9 mouse cellular contexts compared by ENCODE assay signal in the genomic region with DNA sequence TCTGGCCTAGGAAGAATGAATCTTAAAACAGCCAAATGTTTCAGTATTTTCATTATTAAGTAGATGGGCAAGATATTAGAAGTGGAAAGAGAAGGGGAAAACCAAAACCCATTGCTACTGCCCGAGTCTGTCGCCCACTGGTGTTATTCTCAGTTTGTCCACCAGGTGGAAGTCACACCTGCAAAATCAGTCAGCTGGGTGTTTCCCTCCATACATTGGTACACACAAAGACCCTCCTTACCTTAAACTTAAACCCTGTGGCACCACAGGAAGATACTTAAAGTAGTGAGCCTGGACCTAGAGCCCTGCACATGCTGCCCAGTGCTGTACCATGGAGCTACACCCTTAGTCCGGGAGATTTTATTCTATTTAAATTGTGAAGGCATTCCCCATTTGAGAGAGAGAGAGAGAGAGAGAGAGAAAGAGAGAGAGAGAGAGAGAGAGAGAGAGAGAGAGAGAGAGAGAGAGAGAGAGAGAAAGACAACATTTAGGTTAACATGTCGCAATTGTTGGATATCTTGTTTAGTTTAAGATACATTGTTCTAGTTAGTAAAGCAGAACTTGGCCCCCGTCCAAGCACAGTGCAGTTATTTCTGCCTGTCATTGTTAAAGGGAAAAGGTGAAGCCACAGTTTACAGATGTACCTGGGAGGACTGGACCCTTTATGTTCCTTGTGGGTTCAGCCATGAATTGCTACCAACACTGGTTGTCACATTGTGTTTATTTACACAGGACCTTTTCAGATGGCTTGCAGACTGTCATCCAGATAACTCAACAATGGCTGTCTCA. TPM values are rescaled to one million over a fixed set of nuclear protein-coding genes. Genes with fewer than 3 reads are reported as not detected.
A peak's percentile ranks its signal among the peaks of the same experiment; 100 is the strongest.
DNase-seq lines count a peak whose midpoint lies in the region; ATAC-seq and TF ChIP-seq lines count a peak whose summit lies in the region.
"Had no signal": no experiment of that assay in that cellular context is flagged by ENCODE, and none has a peak within 500 bp of the region (broad histone marks: within the 10 kb centered on the region; RNA-seq: fewer than 3 reads in every experiment).

No protein-coding gene starts in this region.

- peak; percentile 93 for TF ChIP-seq CTCF in stomach, postnatal 0 days (IDR thresholded peaks at IDR 0.05; ENCODE audit: low read depth)

- 31% methylated on average over 5 of the region's 5 CpGs for WGBS in heart, embryonic 14.5 days
- WGBS in midbrain, embryonic 11.5 days, result 44% methylated on average over 5 of the region's 5 CpGs
- 17% methylated on average over 5 of the region's 5 CpGs for WGBS in stomach, postnatal 0 days

- no peaks in the 10 kb centered on the region for H3K36me3 ChIP-seq in heart, embryonic 14.5 days (ENCODE audit: control insufficient read depth, insufficient read depth, low read length)
- H3K36me3 ChIP-seq in midbrain, embryonic 11.5 days (ENCODE audit: control insufficient read depth, insufficient read depth, low read length), result no peaks in the 10 kb centered on the region; the same call in 1 of the 2 replicates
- no peaks in the 10 kb centered on the region for H3K36me3 ChIP-seq in stomach, postnatal 0 days (ENCODE audit: control insufficient read depth, insufficient read depth, low read length)
- H3K36me3 ChIP-seq: neural tube, embryonic 12.5 days had no signal

- peaks cover 32 to 42% of the 10 kb centered on the region in 2 experiments for H3K4me1 ChIP-seq in heart, embryonic 14.5 days (ENCODE audit: control insufficient read depth in 2 of 2, insufficient read depth in 2 of 2, low read length in 2 of 2)
- H3K4me1 ChIP-seq in midbrain, embryonic 11.5 days (ENCODE audit: control insufficient read depth, insufficient read depth, low read length), result peaks cover 6% of the 10 kb centered on the region; the same call in 1 of the 2 replicates
- H3K4me1 ChIP-seq in stomach, postnatal 0 days (replicated peaks; ENCODE audit: control insufficient read depth, insufficient read depth), result peaks cover 7% of the 10 kb centered on the region

- TF ChIP-seq EP300 in stomach, postnatal 0 days (optimal IDR thresholded peaks at IDR 0.05), result no peak

- H3K9ac ChIP-seq in heart, embryonic 14.5 days (ENCODE audit: low read length), result no peak overlapping the region
- H3K9ac ChIP-seq in midbrain, embryonic 11.5 days (ENCODE audit: low read length), result no peak overlapping the region
- no peak overlapping the region for H3K9ac ChIP-seq in stomach, postnatal 0 days (ENCODE audit: low read length)
- H3K9ac ChIP-seq: neural tube, embryonic 12.5 days had no signal

- H3K4me2 ChIP-seq in heart, embryonic 14.5 days (ENCODE audit: low read length), result no peak overlapping the region
- H3K4me2 ChIP-seq in midbrain, embryonic 11.5 days, result no peak overlapping the region
- no peak overlapping the region for H3K4me2 ChIP-seq in stomach, postnatal 0 days (replicated peaks; ENCODE audit: low read depth)
- H3K4me2 ChIP-seq: neural tube, embryonic 12.5 days had no signal

- peak; percentile 79 to 82 for DNase-seq in left cerebral cortex, adult 18-20 months (ENCODE audit: low spot score in 2 of 2)
- no peak for DNase-seq in left cerebral cortex, adult 11 months (ENCODE audit: low spot score)
- peak; percentile 83 for DNase-seq in adipocyte (ENCODE audit: low spot score)
- DNase-seq in embryo, embryonic 11.5 days (ENCODE audit: low read depth, low spot score), result peak; percentile 63
- peak; percentile 65 to 82 for DNase-seq in layer of hippocampus, postnatal 25 days (ENCODE audit: extremely low spot score in 1 of 2, low spot score in 1 of 2)
- DNase-seq in midbrain, embryonic 11.5 days (ENCODE audit: low spot score, missing footprints), result peak; percentile 94
- DNase-seq in stomach, postnatal 0 days (ENCODE audit: low spot score), result peak; percentile 71

- H3K27me3 ChIP-seq in heart, embryonic 14.5 days (ENCODE audit: control insufficient read depth, insufficient read depth, low read length), result no peaks in the 10 kb centered on the region
- no peaks in the 10 kb centered on the region for H3K27me3 ChIP-seq in midbrain, embryonic 11.5 days (ENCODE audit: control insufficient read depth, insufficient read depth, low read length)
- H3K27me3 ChIP-seq in stomach, postnatal 0 days (ENCODE audit: control insufficient read depth, insufficient read depth, low read length), result no peaks in the 10 kb centered on the region
- H3K27me3 ChIP-seq: neural tube, embryonic 12.5 days had no signal

- no peak overlapping the region for H3K4me3 ChIP-seq in heart, embryonic 14.5 days (ENCODE audit: control insufficient read depth in 1 of 2, insufficient read depth in 1 of 2, low read depth in 1 of 2, low read length in 2 of 2)
- no peak overlapping the region for H3K4me3 ChIP-seq in midbrain, embryonic 11.5 days (ENCODE audit: low read depth, low read length)
- no peak overlapping the region for H3K4me3 ChIP-seq in stomach, postnatal 0 days (ENCODE audit: low read depth, low read length)
- H3K4me3 ChIP-seq: neural tube, embryonic 12.5 days had no signal

- peak overlapping the region; percentile 12 to 95; a peak in 2 of 4 replicates for H3K27ac ChIP-seq in heart, embryonic 14.5 days (replicated peaks in 1 of 2; ENCODE audit: control insufficient read depth in 1 of 2, insufficient read depth in 1 of 2, low read depth in 2 of 2, low read length in 2 of 2)
- H3K27ac ChIP-seq in midbrain, embryonic 11.5 days (ENCODE audit: low read depth, low read length), result no peak overlapping the region
- no peak overlapping the region for H3K27ac ChIP-seq in stomach, postnatal 0 days (replicated peaks)
- H3K27ac ChIP-seq: neural tube, embryonic 12.5 days had no signal

- no peaks in the 10 kb centered on the region for H3K9me3 ChIP-seq in heart, embryonic 14.5 days (ENCODE audit: control insufficient read depth, low read length)
- no peaks in the 10 kb centered on the region for H3K9me3 ChIP-seq in midbrain, embryonic 11.5 days (ENCODE audit: control insufficient read depth, low read length)
- H3K9me3 ChIP-seq in stomach, postnatal 0 days (ENCODE audit: control insufficient read depth, low read length), result no peaks in the 10 kb centered on the region
- H3K9me3 ChIP-seq: neural tube, embryonic 12.5 days had no signal

- ATAC-seq in heart, embryonic 14.5 days (ENCODE audit: insufficient number of reproducible peaks, insufficient read depth, low FRiP score, low read depth), result no peak
- peak; percentile 50; the same call in 1 of the 2 replicates for ATAC-seq in midbrain, embryonic 11.5 days (ENCODE audit: low FRiP score)
- no peak for ATAC-seq in stomach, postnatal 0 days (ENCODE audit: low FRiP score, low TSS enrichment)

RNA-seq across cellular contexts. Expression of gene Hacl1, which starts 16.0 kb away (rescaled TPM):
- 1 to 10 TPM; 4.5 to 8.7 TPM for total RNA-seq in left cerebral cortex, adult 18-20 months (2021)
- 12.1 and 14.3 TPM in 2 replicates for polyA plus RNA-seq in heart, embryonic 14.5 days (2014; fragmentation: Nextera tagmentation; extraction: Ambion mirVana)
- total RNA-seq in layer of hippocampus, postnatal 25 days (2021), result 1 to 10 TPM; 7.6 to 9.3 TPM
- polyA plus RNA-seq in midbrain, embryonic 11.5 days (2014; fragmentation: Nextera tagmentation; extraction: Ambion mirVana), result 9.6 and 10.9 TPM in 2 replicates
- 10.9 TPM in 2 replicates for polyA plus RNA-seq in stomach, postnatal 0 days (2015; fragmentation: Nextera tagmentation; extraction: Ambion mirVana)

RNA-seq across cellular contexts. Expression of gene Btd, which starts 16.2 kb away (rescaled TPM):
- total RNA-seq in left cerebral cortex, adult 18-20 months (2021), result 1 to 10 TPM; 7.1 to 8.7 TPM
- polyA plus RNA-seq in heart, embryonic 14.5 days (2014; fragmentation: Nextera tagmentation; extraction: Ambion mirVana), result 20.6 and 22.3 TPM in 2 replicates
- 1 to 10 TPM; 9.0 to 10.0 TPM for total RNA-seq in layer of hippocampus, postnatal 25 days (2021)
- polyA plus RNA-seq in midbrain, embryonic 11.5 days (2014; fragmentation: Nextera tagmentation; extraction: Ambion mirVana), result 15.8 and 16.7 TPM in 2 replicates
- polyA plus RNA-seq in stomach, postnatal 0 days (2015; fragmentation: Nextera tagmentation; extraction: Ambion mirVana), result 17.0 and 17.5 TPM in 2 replicates

RNA-seq across cellular contexts. Expression of gene Gm49387, which starts 16.4 kb away (rescaled TPM):
- total RNA-seq in left cerebral cortex, adult 18-20 months (2021), result under 1 TPM in 1 of 2 experiments, not detected in 1; 0.66 TPM
- polyA plus RNA-seq in heart, embryonic 14.5 days (2014; fragmentation: Nextera tagmentation; extraction: Ambion mirVana), result 1.2 and 1.8 TPM in 2 replicates
- total RNA-seq in layer of hippocampus, postnatal 25 days (2021), result not detected
- 1.3 TPM in 1 of 2 replicates, not detected in the other for polyA plus RNA-seq in midbrain, embryonic 11.5 days (2014; fragmentation: Nextera tagmentation; extraction: Ambion mirVana)
- polyA plus RNA-seq in stomach, postnatal 0 days (2015; fragmentation: Nextera tagmentation; extraction: Ambion mirVana), result 0.52 and 1.1 TPM in 2 replicates

Comparison
In these comparisons a context has a peak if more than half of its experiments do, and no peak if none do; other contexts are left out.
1. H3K27ac ChIP-seq: peak in heart, embryonic 14.5 days (2 of 2); none in midbrain, embryonic 11.5 days (single experiment) and stomach, postnatal 0 days (single experiment).